Mouse (Mus musculus) mouse trophoblast stem cell (cell line): ENCODE results near the gene Rtn1.

ENCODE experiments used
- in situ Hi-C, 2 experiments: fragments of 300-500 bp; cut with MseI, MboI; formaldehyde crosslinking; loops; 2 replicates in 1 of 2; 3 replicates in 1 of 2; pipeline ENCODE4 v1.15.1; 2025

Gene Rtn1

GRCm38 (mm10) chr12:72408954-72409353 is at the start of gene Rtn1:
Gene Rtn1 (minus strand): TSS chr12:72409054.
- in situ Hi-C loops, result no loop called here

- in situ Hi-C loops, result no loop called here
Observed at GRCm38 (mm10) chr12:72453941-72454340, 45.1 kb upstream of the Rtn1 start.

GRCm38 (mm10) chr12:72441839-72442576 is 33.2 kb upstream of the Rtn1 start, which contains the start of gene Lrrc9:
Gene Lrrc9 (plus strand): TSS chr12:72441866.
- in situ Hi-C loops, result no loop called here

GRCm38 (mm10) chr12:72438961-72439480 is 30.2 kb upstream of the Rtn1 start:
- in situ Hi-C loops, result no loop called here

- in situ Hi-C loops, result no loop called here
Observed at GRCm38 (mm10) chr12:72437676-72438341, 29.0 kb upstream of the Rtn1 start.

GRCm38 (mm10) chr12:72433241-72433865 is 24.5 kb upstream of the Rtn1 start:
- in situ Hi-C loops, result no loop called here

GRCm38 (mm10) chr12:72432209-72432608 is 23.4 kb upstream of the Rtn1 start:
- in situ Hi-C loops, result no loop called here

- in situ Hi-C loops, result loop anchor here in 1 of 2 experiments (5.0 kb wide), 1 partner anchor 325 kb away; no protein-coding TSS in a partner anchor
Observed at GRCm38 (mm10) chr12:72427722-72428126, 18.9 kb upstream of the Rtn1 start.

GRCm38 (mm10) chr12:72422681-72423080 is 13.8 kb upstream of the Rtn1 start:
- in situ Hi-C loops, result loop anchor here in 1 of 2 experiments (5.0 kb wide), 1 partner anchor 320 kb away; no protein-coding TSS in a partner anchor

- in situ Hi-C loops, result loop anchor here in 1 of 2 experiments (10.0 kb wide), 1 partner anchor 133 kb away; no protein-coding TSS in a partner anchor
Observed at GRCm38 (mm10) chr12:72417762-72418161, 8.9 kb upstream of the Rtn1 start.

GRCm38 (mm10) chr12:72408111-72408891 is 553 bp downstream of the Rtn1 start:
- in situ Hi-C loops, result no loop called here

GRCm38 (mm10) chr12:72407721-72408110 is 1.1 kb downstream of the Rtn1 start:
- in situ Hi-C loops, result no loop called here

- in situ Hi-C loops, result no loop called here
Observed at GRCm38 (mm10) chr12:72407146-72407545, 1.7 kb downstream of the Rtn1 start.

- in situ Hi-C loops, result no loop called here
Observed at GRCm38 (mm10) chr12:72405031-72405430, 3.8 kb downstream of the Rtn1 start.

GRCm38 (mm10) chr12:72393046-72393805 is 15.6 kb downstream of the Rtn1 start:
- in situ Hi-C loops, result no loop called here

GRCm38 (mm10) chr12:72390346-72390745 is 18.5 kb downstream of the Rtn1 start:
- in situ Hi-C loops, result no loop called here

GRCm38 (mm10) chr12:72389377-72390103 is 19.3 kb downstream of the Rtn1 start:
- in situ Hi-C loops, result no loop called here

- in situ Hi-C loops, result no loop called here
Observed at GRCm38 (mm10) chr12:72388835-72389234, 20.0 kb downstream of the Rtn1 start.

GRCm38 (mm10) chr12:72388135-72388534 is 20.7 kb downstream of the Rtn1 start:
- in situ Hi-C loops, result no loop called here

GRCm38 (mm10) chr12:72376309-72376708 is 32.5 kb downstream of the Rtn1 start:
- in situ Hi-C loops, result no loop called here
